Mouse (Mus musculus) lung, postnatal 14 days (tissue): ENCODE data around the gene Foxn3.

Experiments used
- DNase-seq: peaks from one replicate; pipeline ENCODE4 v3.0.0; 2021

The Foxn3 gene

GRCm38 (mm10) chr12:99462302-99462701, 101.1 kb downstream of the Foxn3 start:
- no peak for DNase-seq

- DNase-seq, result no peak
These were observed 105.7 kb downstream of the Foxn3 start for GRCm38 (mm10) chr12:99457521-99458205.

- no peak for DNase-seq
These were observed 107.8 kb downstream of the Foxn3 start for GRCm38 (mm10) chr12:99455580-99455979.

- no peak for DNase-seq
These were observed 109.0 kb downstream of the Foxn3 start for GRCm38 (mm10) chr12:99454394-99454793.

- no peak for DNase-seq
These were observed 109.6 kb downstream of the Foxn3 start for GRCm38 (mm10) chr12:99453797-99454196.

- peak; percentile 32 for DNase-seq
These were observed 113.3 kb downstream of the Foxn3 start for GRCm38 (mm10) chr12:99450076-99450475.

- DNase-seq, result no peak
These were observed 115.6 kb downstream of the Foxn3 start for GRCm38 (mm10) chr12:99447791-99448190.

- DNase-seq, result no peak
These were observed 118.2 kb downstream of the Foxn3 start for GRCm38 (mm10) chr12:99445018-99445674.

GRCm38 (mm10) chr12:99442819-99443218, 120.6 kb downstream of the Foxn3 start:
- DNase-seq, result no peak

- no peak for DNase-seq
These were observed 122.4 kb downstream of the Foxn3 start for GRCm38 (mm10) chr12:99440953-99441352.

- DNase-seq, result no peak
These were observed 123.4 kb downstream of the Foxn3 start for GRCm38 (mm10) chr12:99440022-99440421.

GRCm38 (mm10) chr12:99435189-99435588, 128.2 kb downstream of the Foxn3 start:
- no peak for DNase-seq

- DNase-seq, result no peak
These were observed 130.0 kb downstream of the Foxn3 start for GRCm38 (mm10) chr12:99433402-99433801.

GRCm38 (mm10) chr12:99431541-99431940, 131.8 kb downstream of the Foxn3 start:
- DNase-seq, result no peak

- DNase-seq, result no peak
These were observed 132.4 kb downstream of the Foxn3 start for GRCm38 (mm10) chr12:99430992-99431391.

- no peak for DNase-seq
These were observed 134.3 kb downstream of the Foxn3 start for GRCm38 (mm10) chr12:99429101-99429500.

- no peak for DNase-seq
These were observed 137.0 kb downstream of the Foxn3 start for GRCm38 (mm10) chr12:99426207-99426916.

GRCm38 (mm10) chr12:99419396-99419760, 144.0 kb downstream of the Foxn3 start:
- no peak for DNase-seq

GRCm38 (mm10) chr12:99418476-99419395, 144.6 kb downstream of the Foxn3 start:
- no peak for DNase-seq

GRCm38 (mm10) chr12:99417885-99418284, 145.5 kb downstream of the Foxn3 start:
- no peak for DNase-seq

- no peak for DNase-seq
These were observed 147.8 kb downstream of the Foxn3 start for GRCm38 (mm10) chr12:99415538-99415937.

- no peak for DNase-seq
These were observed 150.9 kb downstream of the Foxn3 start for GRCm38 (mm10) chr12:99412496-99412895.

- no peak for DNase-seq
These were observed 151.3 kb downstream of the Foxn3 start for GRCm38 (mm10) chr12:99412034-99412433.
